Mouse (Mus musculus): Measurements from ENCODE around the gene Dnajc7.
"Not testable (repeated sequence)": the region's sequence is repeated elsewhere in the genome, so short reads cannot be mapped to it uniquely, and the experiment has no call there.

The Dnajc7 gene

GRCm38 (mm10) chr11:100616836-100617235 lies 3.1 kb downstream of the Dnajc7 start:
- DNase-seq (ENCODE audit: low spot score): not testable (repeated sequence)

GRCm38 (mm10) chr11:100616332-100616731 lies 3.6 kb downstream of the Dnajc7 start:
- no peak for DNase-seq (ENCODE audit: low spot score)

GRCm38 (mm10) chr11:100613241-100613640 lies 6.7 kb downstream of the Dnajc7 start:
- no peak for DNase-seq (ENCODE audit: low spot score)

- no peak for DNase-seq (ENCODE audit: low spot score)
These were observed 8.3 kb downstream of the Dnajc7 start for GRCm38 (mm10) chr11:100611627-100612026.

- DNase-seq (ENCODE audit: low spot score): no peak
These were observed 9.8 kb downstream of the Dnajc7 start for GRCm38 (mm10) chr11:100609997-100610680.

GRCm38 (mm10) chr11:100609355-100609996 lies 10.5 kb downstream of the Dnajc7 start:
- DNase-seq (ENCODE audit: low spot score): no peak

- DNase-seq (ENCODE audit: low spot score): no peak
These were observed 11.2 kb downstream of the Dnajc7 start for GRCm38 (mm10) chr11:100608796-100609195.

- DNase-seq (ENCODE audit: low spot score): no peak
These were observed 12.8 kb downstream of the Dnajc7 start for GRCm38 (mm10) chr11:100607121-100607520.

GRCm38 (mm10) chr11:100605451-100605850 lies 14.5 kb downstream of the Dnajc7 start:
- DNase-seq (ENCODE audit: low spot score): no peak

- DNase-seq (ENCODE audit: low spot score): no peak
These were observed 15.5 kb downstream of the Dnajc7 start for GRCm38 (mm10) chr11:100604321-100605005.

- no peak for DNase-seq (ENCODE audit: low spot score)
These were observed 16.2 kb downstream of the Dnajc7 start for GRCm38 (mm10) chr11:100603813-100604212.

GRCm38 (mm10) chr11:100603155-100603554 lies 16.8 kb downstream of the Dnajc7 start:
- no peak for DNase-seq (ENCODE audit: low spot score)

GRCm38 (mm10) chr11:100601372-100601771 lies 18.6 kb downstream of the Dnajc7 start:
- DNase-seq (ENCODE audit: low spot score): no peak

- no peak for DNase-seq (ENCODE audit: low spot score)
These were observed 21.9 kb downstream of the Dnajc7 start for GRCm38 (mm10) chr11:100598074-100598473.

GRCm38 (mm10) chr11:100595533-100595932 lies 24.4 kb downstream of the Dnajc7 start:
- DNase-seq (ENCODE audit: low spot score): no peak

GRCm38 (mm10) chr11:100594608-100595007 lies 25.4 kb downstream of the Dnajc7 start:
- DNase-seq (ENCODE audit: low spot score): no peak

- DNase-seq (ENCODE audit: low spot score): no peak
These were observed 27.5 kb downstream of the Dnajc7 start for GRCm38 (mm10) chr11:100592346-100593046.

- no peak for DNase-seq (ENCODE audit: low spot score)
These were observed 31.5 kb downstream of the Dnajc7 start for GRCm38 (mm10) chr11:100588462-100588861.

GRCm38 (mm10) chr11:100585148-100585547 lies 34.8 kb downstream of the Dnajc7 start:
- DNase-seq (ENCODE audit: low spot score): no peak

- no peak for DNase-seq (ENCODE audit: low spot score)
These were observed 35.4 kb downstream of the Dnajc7 start for GRCm38 (mm10) chr11:100584561-100584961.

GRCm38 (mm10) chr11:100582836-100583235 lies 37.1 kb downstream of the Dnajc7 start:
- no peak for DNase-seq (ENCODE audit: low spot score)

GRCm38 (mm10) chr11:100582413-100582812 lies 37.6 kb downstream of the Dnajc7 start:
- not testable (repeated sequence) for DNase-seq (ENCODE audit: low spot score)

Measured in spleen, adult 12 weeks (tissue).